Mouse (Mus musculus) forebrain, embryonic 10.5 days (tissue): ENCODE data around the gene Zfp335. TPM values are rescaled to one million over a fixed set of nuclear protein-coding genes. Genes with fewer than 3 reads are reported as not detected.
"Not testable (repeated sequence)": the region's sequence is repeated elsewhere in the genome, so short reads cannot be mapped to it uniquely, and the experiment has no call there.

ENCODE experiments used
- DNase-seq: peaks from one replicate; pipeline ENCODE4 v3.0.0-alpha.2; 2017; ENCODE audit warnings: low spot score; ENCODE audit errors: extremely low spot score
- H3K27ac ChIP-seq: fragments of 300-500 bp; sonication (generic); 2 replicates; pipeline ENCODE4 v1.5.1; 2016; ENCODE audit warnings: mild to moderate bottlenecking
- H3K27me3 ChIP-seq: fragments of 300-500 bp; sonication (generic); 2 replicates; pipeline ENCODE4 v1.6.1; 2016; ENCODE audit warnings: mild to moderate bottlenecking; ENCODE audit not compliant: poor library complexity, severe bottlenecking
- H3K36me3 ChIP-seq: fragments of 300-500 bp; sonication (generic); replicated peaks from 2 replicates; pipeline ENCODE4 v1.6.1; 2016; ENCODE audit warnings: mild to moderate bottlenecking, moderate library complexity
- H3K4me1 ChIP-seq: fragments of 300-500 bp; sonication (generic); 2 replicates; pipeline ENCODE4 v1.6.1; 2016
- H3K4me3 ChIP-seq: fragments of 300-500 bp; sonication (generic); 2 replicates; pipeline ENCODE4 v1.5.1; 2016; ENCODE audit warnings: mild to moderate bottlenecking, moderate library complexity
- H3K9me3 ChIP-seq: fragments of 300-500 bp; sonication (generic); 2 replicates; pipeline ENCODE4 v1.6.1; 2016; ENCODE audit warnings: mild to moderate bottlenecking, moderate library complexity
- WGBS: fragments of 180-500 bp; shearing (Covaris S2); methylation state at CpG from one replicate; pipeline ENCODE4 v1.1.7; 2016; 5-methylcytosine and 5-hydroxymethylcytosine counted together
- polyA plus RNA-seq: library from polyadenylated mRNA; unstranded; fragments of >200 nt; fragmentation: Nextera tagmentation; extraction: Ambion mirVana; gene quantifications from 2 replicates; pipeline ENCODE4 v1.2.1, GENCODE M21; 2016

Gene Zfp335
- polyA plus RNA-seq, 1 experiment from 2014 or later: 16.0 TPM

DNA sequence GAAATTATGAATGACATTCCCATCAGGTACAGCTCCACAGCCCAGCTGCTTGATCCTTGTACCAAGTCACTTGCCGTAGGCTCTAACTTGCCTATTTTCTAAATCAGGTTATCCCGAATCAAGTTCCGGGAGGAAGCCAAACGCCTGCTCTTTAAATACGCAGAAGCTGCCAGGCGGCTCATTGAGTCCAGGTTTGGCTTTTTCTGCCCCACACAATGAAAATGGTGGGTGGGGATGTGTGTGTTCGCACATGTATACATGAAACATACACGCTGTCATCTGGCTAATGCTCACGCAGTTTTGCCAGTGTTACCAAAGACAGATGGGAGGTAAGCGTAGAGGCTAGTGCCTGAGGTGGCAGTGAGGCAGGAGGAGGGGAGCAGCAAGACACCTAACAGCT lies 24.9 kb downstream of the Zfp335 start:
- DNase-seq: no peak
- Histone ChIP-seq H3K9me3 (no peaks in the 10 kb centered on the region), H3K4me3 (no peak overlapping the region), H3K36me3 (peaks cover 91% of the 10 kb centered on the region), H3K27ac (no peak overlapping the region), H3K27me3 (no peaks in the 10 kb centered on the region), H3K4me1 (peaks cover 10% of the 10 kb centered on the region)
- WGBS: 96% methylated on average over 10 of the region's 10 CpGs

DNA sequence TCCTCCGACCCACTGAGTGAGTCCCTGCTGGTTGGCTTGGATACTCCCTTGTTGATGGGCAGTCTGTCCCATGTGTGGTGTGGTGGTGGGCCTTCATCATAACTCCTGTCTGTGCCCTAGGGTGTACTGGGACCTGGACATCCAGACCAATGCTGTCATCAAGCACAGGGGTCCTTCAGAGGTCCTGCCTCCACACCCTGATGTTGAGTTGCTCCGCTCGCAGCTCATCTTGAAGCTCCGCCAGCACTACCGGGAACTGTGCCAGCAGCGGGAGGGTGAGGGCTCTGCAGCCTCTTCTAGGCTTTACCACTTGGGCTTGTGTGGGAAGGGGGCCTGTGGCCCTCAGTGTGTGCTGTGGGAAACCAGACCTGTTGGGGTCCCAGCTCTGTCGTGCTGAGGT lies 25.8 kb downstream of the Zfp335 start:
- no peak overlapping the region for H3K27ac ChIP-seq
- DNase-seq: no peak
- H3K36me3 ChIP-seq: peaks cover 83% of the 10 kb centered on the region
- no peak overlapping the region for H3K4me3 ChIP-seq
- WGBS: 86% methylated on average over 7 of the region's 7 CpGs
- H3K9me3 ChIP-seq: no peaks in the 10 kb centered on the region
- H3K4me1 ChIP-seq: peaks cover 14% of the 10 kb centered on the region
- no peaks in the 10 kb centered on the region for H3K27me3 ChIP-seq

DNA sequence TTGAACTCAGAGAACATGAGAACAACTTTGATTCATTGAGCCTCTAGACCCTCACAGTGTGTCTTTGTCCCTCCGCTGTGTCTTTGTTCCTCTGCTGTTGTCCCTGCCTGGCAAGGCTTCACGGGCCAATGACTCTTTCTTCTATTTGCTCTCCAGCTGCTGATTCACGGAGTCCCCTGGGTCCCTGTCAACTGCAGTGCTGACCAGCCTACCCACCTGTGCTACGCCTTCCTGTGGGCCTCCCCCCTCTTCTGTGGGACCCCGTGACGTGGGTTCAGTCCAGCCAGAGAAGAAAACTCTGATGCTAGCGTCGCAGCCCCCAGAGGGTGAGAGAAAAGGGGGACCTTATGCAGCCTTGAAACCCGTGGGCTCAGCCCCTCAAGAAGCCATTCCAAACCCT lies 28.9 kb downstream of the Zfp335 start:
- H3K4me1 ChIP-seq: peaks cover 34% of the 10 kb centered on the region
- peak; percentile 42 for DNase-seq
- H3K27me3 ChIP-seq: no peaks in the 10 kb centered on the region
- 58% methylated on average over 9 of the region's 9 CpGs for WGBS
- H3K27ac ChIP-seq: peak overlapping the region; percentile 76
- H3K36me3 ChIP-seq: peaks cover 53% of the 10 kb centered on the region
- no peak overlapping the region; the same call in 1 of the 2 replicates for H3K4me3 ChIP-seq
- no peaks in the 10 kb centered on the region for H3K9me3 ChIP-seq

DNA sequence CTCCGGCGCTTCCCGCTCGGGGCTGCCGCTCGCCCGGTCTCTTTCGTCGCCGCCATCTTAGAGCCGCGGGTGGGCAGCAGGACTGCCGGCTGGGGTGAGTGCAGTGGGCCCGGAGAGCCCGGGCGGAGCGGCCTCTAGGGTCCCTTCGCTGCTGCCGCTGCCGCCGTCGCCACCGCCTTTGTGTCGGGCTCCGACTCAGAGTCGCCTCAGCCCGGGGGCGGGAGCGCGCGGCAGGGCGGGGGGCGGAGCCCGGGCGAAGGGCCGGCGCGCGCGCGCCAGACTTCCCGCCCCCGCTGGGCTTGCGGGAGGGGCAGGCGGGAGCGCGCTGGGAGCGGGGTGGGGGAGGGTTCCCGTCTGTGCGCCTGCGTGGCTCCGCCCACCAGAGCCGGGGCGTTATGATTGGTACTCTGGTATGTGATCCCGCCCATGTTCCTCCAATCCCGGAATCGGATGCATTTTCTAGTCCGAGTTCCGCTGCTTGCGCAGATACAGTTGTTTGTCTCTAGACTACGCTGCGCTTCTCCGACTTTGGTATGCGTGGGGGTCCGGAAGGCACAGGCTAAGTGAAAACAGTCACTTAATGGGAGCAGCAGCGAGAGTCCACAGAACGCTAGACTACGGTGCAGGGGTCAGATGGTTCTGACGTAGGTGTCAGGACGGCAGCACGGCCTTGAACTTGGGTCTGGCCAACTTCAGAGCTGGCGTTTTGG lies 31.8 kb downstream of the Zfp335 start:
- Histone ChIP-seq H3K27ac (peak overlapping the region; percentile 100), H3K9me3 (no peaks in the 10 kb centered on the region), H3K4me3 (peak overlapping the region; percentile 94), H3K4me1 (peaks cover 44% of the 10 kb centered on the region), H3K36me3 (peaks cover 31% of the 10 kb centered on the region), H3K27me3 (no peaks in the 10 kb centered on the region)
- DNase-seq: peak; percentile 96
- under 1% methylated on average over 72 of the region's 72 CpGs for WGBS

DNA sequence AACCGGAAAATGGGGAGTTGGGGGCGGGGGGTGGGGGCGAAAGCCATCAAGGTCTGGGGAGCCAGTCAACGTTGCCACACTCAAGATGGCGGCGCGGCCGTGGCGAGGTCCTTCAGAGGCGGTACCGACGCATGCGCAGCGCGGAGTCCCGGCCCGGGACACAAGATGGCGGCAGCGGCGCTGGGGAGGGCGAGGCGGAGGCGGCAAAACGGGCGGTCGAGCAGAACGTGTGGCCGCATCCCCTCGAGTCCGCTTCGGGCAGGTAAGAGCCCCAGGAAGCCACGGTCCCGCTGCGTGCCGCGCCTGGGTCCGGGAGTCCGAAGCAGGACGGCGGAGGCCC lies 32.4 kb downstream of the Zfp335 start, which contains the start of gene Pcif1:
Pcif1 (plus strand) TSS at position 77 of the 340 bp plus-strand sequence.
- H3K9me3 ChIP-seq: no peaks in the 10 kb centered on the region
- DNase-seq: peak; percentile 93
- peaks cover 26% of the 10 kb centered on the region for H3K36me3 ChIP-seq
- peak within 1 kb of the TSS; percentile 100 for H3K27ac ChIP-seq
- H3K4me3 ChIP-seq: peak within 1 kb of the TSS; percentile 94
- H3K27me3 ChIP-seq: no peaks in the 10 kb centered on the region
- under 1% methylated on average over 40 of the region's 40 CpGs for WGBS
- H3K4me1 ChIP-seq: peaks cover 50% of the 10 kb centered on the region

DNA sequence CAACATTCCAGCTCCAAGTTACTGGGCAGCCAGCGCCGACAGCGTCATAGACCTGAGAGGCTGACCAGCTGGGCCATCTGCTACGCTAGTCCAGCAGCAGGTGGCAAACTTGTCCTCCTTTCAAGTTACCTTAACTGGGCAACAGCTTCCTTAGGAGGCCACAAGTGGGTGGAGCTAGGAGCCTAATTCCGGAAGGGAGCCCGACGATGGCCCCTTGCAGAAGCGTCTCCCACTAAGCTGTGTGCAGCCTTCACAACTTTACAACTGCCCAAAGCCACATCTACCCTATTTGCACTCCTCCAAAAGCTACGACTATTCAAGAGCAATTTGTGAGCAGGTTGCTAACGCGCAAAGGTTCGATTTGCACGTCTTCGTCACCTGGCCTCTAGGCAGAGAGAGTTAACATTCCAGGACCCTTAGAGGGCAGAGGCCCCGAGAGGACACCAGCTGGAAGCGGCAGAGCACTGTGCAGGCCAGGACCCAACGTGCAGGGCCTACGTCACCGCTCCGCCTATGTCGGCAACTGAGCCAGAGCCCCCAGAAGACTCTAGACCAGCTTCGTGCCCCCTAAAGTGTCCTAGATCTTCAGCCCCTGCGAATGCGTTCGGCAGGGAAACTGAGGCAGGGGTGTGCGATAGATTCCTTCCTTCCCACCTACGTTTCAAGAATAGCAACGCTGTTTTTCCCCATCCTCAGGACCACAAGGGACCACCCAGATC lies 32.9 kb downstream of the Zfp335 start:
- H3K27ac ChIP-seq: peak overlapping the region; percentile 100
- DNase-seq: peak; percentile 61
- peak overlapping the region; percentile 94 for H3K4me3 ChIP-seq
- no peaks in the 10 kb centered on the region for H3K9me3 ChIP-seq
- 5% methylated on average over 28 of the region's 28 CpGs for WGBS
- no peaks in the 10 kb centered on the region for H3K27me3 ChIP-seq
- peaks cover 20% of the 10 kb centered on the region for H3K36me3 ChIP-seq
- peaks cover 54% of the 10 kb centered on the region for H3K4me1 ChIP-seq

DNA sequence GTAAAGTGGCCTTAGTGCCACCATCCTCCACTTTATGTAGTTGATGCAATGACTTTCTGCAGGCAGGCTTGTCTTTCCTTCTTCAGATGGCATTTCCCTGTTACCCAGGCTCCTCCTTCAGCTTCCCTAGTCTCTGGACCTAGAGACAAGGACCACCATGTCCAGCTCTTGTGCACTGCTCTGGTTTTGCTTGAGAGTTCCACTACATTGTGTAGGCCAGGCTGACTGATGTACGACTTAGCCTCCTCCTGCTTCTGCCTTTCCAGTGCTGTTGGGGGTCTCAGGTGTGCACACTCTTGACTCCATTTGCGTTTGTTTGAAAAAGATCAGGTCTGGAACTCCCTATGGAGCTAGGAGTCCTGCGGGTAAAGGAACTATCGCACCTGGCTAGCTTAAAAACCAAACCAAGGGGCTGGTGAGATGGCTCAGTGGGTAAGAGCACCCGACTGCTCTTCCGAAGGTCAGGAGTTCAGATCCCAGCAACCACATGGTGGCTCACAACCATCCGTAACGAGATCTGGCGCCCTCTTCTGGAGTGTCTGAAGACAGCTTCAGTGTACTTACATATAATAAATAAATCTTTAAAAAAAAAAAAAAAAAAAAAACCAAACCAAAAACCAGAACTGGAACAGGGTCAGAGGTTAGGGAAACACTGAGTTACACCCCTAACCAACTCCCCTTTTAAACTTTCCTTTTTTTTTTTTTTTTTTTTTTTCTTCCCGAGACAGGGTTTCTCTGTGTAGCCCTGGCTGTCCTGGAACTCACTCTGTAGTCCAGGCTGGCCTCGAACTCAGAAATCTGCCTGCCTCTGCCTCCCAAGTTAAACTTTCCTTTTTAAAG lies 34.0 kb downstream of the Zfp335 start:
- not testable (repeated sequence) for H3K27me3 ChIP-seq, H3K9me3 ChIP-seq, DNase-seq, H3K36me3 ChIP-seq, H3K27ac ChIP-seq
- 73% methylated on average over 11 of the region's 11 CpGs for WGBS
- peaks cover 47% of the 10 kb centered on the region for H3K4me1 ChIP-seq
- peak overlapping the region; percentile 94 for H3K4me3 ChIP-seq

DNA sequence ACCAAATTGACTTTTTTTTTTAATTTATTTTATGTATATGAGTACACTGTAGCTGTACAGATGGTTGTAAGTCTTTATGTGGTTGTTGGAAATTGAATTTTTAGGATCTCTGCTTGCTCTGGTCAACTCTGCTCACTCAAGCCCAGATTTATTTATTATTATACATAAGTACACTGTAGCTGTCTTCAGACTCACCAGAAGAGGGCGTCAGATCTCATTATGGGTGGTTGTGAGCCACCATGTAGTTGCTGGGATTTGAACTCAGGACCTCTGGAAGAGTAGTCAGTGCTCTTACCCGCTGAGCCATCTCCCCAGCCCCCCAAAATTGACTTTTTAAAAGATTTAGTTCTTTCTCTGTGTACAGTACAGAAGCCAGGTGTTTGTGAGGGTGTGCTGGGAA lies 35.9 kb downstream of the Zfp335 start:
- peaks cover 39% of the 10 kb centered on the region for H3K4me1 ChIP-seq
- H3K36me3 ChIP-seq, H3K27me3 ChIP-seq, H3K27ac ChIP-seq, H3K4me3 ChIP-seq, H3K9me3 ChIP-seq, DNase-seq: not testable (repeated sequence)
- 52% methylated on average over 2 of the region's 2 CpGs for WGBS

DNA sequence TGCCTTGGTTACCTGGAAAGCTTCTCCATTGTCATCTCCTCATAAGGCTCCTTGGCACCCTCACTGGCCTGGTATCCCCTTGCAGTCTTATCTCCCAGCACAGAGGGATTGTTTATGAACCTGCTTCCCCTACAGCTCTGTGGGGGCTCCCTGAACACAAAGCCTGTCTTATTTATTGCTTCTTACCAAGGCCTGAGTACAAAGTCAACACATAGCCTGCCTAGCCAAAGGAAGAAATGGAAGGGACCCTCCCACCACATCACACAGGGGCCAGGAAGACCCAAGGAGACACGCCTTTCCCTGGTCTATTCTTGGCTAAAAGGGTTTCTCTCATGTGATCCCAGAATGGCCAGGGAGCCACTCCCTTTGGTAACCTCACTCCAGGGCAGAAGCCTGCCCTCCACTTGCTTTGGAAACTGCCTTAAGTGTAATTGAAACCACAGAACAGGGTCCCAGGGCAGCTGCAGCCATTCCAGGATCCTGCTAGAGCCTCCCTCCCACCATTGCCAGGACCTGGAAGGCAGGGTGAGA lies 37.3 kb downstream of the Zfp335 start:
- Histone ChIP-seq H3K36me3 (peaks cover 9% of the 10 kb centered on the region), H3K27me3 (no peaks in the 10 kb centered on the region), H3K9me3 (no peaks in the 10 kb centered on the region), H3K4me3 (no peak overlapping the region), H3K4me1 (peaks cover 32% of the 10 kb centered on the region), H3K27ac (peak overlapping the region; percentile 40; the same call in 1 of the 2 replicates)
- 44% methylated on average over 1 of the region's 1 CpGs for WGBS
- DNase-seq: no peak

DNA sequence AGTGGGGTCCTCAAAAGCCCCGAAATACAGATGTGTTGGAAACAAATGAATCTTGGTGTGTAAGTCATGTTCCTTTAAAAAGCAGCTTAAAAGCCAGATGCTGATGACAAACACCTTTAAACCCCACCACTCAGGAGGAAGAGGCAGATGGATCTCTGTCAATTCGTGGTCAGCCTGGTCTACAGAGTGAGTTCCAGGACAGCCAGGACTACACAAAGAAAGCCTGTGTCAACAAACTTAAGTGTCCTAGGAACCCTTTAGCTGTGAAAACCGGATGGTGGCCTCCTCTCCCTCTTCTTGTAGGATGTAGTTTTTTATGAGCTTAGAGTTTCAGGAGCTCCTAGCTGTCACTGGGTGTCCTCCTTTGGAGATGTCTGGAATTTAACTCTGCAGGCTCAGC lies 37.9 kb downstream of the Zfp335 start:
- H3K27ac ChIP-seq: no peak overlapping the region

DNA sequence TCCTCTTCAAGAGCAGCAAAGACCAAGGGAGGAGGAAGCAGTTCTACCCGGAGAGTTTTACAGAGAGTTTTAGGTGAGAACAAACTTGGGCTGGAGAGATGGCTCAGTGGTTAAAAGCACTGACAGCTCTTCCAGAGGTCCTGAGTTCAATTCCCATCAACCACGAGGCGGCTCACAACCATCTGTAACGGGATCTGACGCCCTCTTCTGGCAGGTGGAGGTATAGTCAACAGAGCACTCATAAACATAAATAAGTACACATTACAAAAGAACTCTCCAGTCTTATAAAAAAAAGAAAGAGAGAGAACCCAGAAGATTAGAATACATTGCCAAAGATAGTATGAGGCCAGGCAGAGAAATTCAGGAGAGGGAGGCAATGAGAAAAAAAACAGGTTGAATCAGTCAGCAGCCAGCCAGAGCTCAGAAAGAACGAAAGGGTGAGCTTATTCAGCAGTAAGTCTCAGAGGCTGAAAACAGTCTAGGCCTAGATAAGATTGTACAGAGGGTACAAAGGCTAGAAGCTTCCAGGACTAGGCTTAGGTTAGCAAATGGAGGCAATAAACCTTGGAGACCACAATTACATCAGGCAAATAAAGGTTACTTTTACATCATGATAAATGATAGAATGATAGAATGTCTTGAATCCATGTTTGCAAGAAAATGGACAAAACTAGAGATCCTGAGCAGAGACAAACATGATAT lies 39.8 kb downstream of the Zfp335 start:
- no peak overlapping the region for H3K27ac ChIP-seq
- H3K4me1 ChIP-seq: peaks cover 13% of the 10 kb centered on the region
- no peak for DNase-seq
- no peak overlapping the region for H3K4me3 ChIP-seq
- no peaks in the 10 kb centered on the region for H3K36me3 ChIP-seq
- WGBS: 59% methylated on average over 6 of the region's 6 CpGs
- H3K9me3 ChIP-seq: peaks cover 8% of the 10 kb centered on the region; the same call in 1 of the 2 replicates
- H3K27me3 ChIP-seq: no peaks in the 10 kb centered on the region

More for the DNA sequence above, 37.9 kb downstream of the Zfp335 start:
- WGBS: 77% methylated on average over 3 of the region's 3 CpGs
- Histone ChIP-seq H3K4me1 (peaks cover 26% of the 10 kb centered on the region), H3K27me3 (no peaks in the 10 kb centered on the region), H3K9me3 (no peaks in the 10 kb centered on the region), H3K4me3 (no peak overlapping the region), H3K36me3 (peaks cover 9% of the 10 kb centered on the region)
- DNase-seq: no peak

DNA sequence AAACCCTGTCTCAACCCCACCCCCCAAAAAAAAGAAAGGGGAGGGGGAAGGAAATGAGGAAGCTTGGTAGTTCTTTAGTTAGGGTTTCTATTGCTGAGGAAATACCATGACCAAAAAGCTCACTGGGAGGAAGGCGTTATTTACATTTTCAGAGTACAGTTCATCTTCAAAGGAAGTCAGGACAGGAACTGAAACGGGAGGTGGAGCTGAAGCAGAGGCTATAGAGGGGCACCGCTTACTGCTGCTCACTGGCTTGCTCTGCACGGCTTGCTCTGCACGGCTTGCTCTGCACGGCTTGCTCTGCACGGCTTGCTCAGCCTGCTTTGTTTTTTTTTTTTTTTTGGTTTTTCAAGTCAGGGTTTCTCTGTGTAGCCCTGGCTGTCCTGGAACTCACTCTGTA lies 43.1 kb downstream of the Zfp335 start:
- Histone ChIP-seq H3K9me3 (peaks cover 8% of the 10 kb centered on the region; the same call in 1 of the 2 replicates), H3K4me1 (no peaks in the 10 kb centered on the region), H3K4me3 (no peak overlapping the region), H3K27ac (no peak overlapping the region), H3K36me3 (no peaks in the 10 kb centered on the region), H3K27me3 (no peaks in the 10 kb centered on the region)
- 87% methylated on average over 7 of the region's 7 CpGs for WGBS
- DNase-seq: no peak
